Mouse (Mus musculus) frontal cortex, postnatal 10 days (tissue): ENCODE results near the gene Greb1.
A peak's percentile ranks its signal among the peaks of the same experiment; 100 is the strongest.

Source experiments
- DNase-seq, 2 experiments: peaks; one replicate each; pipeline ENCODE4 v3.0.0; 2022; ENCODE audit warnings: low spot score in 2 of 2, mixed read lengths in 1 of 2

Gene Greb1

DNA sequence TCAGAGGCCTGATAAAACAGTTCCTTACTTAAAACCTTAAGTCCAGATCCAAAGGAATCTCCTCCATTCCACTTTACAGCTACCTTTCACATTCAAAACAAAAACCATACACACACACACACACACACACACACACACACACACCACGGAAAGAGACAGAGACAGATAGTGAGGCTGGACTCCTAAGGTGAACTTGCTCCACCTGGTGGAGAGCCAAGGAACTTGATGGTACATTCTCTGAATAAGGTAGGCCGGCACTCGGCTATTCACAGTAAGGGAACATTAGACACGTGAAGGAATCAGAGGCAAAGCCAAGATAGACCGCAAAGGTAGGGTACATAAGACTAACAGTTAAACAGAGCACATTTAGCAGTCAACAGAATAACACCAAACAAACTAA is 4.8 kb upstream of the Greb1 start:
- peak; percentile 44 to 79 for DNase-seq

DNA sequence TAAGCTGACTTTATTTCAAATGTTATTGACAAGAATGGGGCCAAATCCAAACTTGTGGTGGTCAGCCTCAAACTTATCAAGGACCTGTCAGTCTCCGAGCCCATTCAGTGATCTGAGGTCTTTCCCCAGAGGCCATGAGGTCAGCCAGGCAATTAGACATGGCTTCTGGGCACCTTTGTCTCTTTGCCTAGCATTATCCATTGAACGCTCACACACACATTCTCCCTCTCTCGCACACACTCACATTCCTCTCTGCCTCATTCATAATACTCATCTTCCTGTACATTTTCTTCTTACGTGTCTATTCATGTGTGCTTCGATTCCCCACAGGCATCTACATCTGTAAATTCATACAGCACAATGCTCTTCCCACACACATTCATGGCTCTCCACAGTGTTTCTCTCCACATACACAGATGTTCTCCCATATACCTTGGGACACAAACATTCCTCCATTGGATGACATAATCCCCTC is 3.3 kb upstream of the Greb1 start:
- DNase-seq, result no peak

DNA sequence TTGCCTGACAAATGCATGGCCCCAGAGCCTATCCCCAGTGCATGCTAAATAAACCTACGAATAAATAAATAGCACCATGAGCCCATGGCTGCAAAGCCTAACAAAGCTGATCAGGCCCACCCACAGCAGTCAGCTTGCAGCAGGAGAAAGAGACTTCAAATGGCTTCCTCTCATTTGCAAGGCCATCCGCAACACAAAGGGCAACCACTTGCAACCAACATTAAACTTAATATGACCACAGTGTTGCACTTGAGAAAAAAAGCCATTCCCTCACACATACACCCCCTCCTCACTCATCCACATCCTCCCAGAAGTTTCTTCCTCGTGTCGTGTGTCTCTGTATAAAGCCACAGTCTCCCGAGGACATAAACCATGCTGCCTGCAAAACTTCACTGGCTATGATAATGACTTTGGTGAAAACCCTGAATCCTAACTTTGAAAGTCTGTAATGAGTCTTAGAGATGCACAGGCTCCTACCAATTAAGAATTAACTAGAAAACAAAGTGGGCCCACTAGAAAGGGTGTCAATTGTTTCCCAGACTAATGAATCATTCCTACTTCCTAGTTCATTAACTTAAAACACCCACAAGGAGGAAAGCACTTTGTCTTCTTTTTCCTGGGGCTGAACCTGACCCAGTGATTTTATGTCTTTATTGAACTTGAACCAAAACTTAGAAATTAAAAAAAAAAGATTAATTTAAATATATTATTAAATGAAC is 2.7 kb upstream of the Greb1 start:
- DNase-seq, result no peak

DNA sequence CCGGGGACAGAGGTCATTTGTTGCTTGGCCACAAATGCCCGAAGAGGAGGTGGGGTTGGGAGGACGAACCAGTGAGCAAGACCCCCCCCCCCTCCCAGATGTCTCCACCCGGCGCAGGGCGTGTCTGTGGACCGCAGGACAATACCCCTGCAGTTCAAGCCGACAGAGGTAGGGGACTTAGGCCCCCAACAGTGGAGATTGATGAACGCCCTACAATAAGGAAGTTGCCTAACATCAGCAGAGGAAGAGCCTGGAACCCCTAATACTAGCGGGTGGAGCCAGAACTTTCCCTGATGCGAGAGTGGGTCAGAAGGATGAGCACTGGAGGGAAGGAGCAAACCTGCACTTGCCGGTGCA is 251 bp upstream of the Greb1 start:
- DNase-seq, result no peak

DNA sequence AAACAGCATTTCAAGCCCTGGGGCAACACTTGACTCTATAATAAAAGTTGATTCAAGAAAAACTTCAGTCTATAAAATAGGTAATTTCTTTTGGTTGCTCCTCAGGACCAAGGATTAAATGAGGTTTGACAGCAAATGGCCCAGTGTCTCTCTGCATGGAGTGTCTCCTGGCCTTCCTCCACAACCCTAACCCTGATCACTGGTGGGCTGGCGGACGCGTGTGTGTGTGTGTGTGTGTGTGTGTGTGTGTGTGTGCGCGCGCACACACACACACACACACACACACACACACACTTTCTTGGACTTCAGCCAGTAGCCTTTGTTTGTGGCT is 793 bp downstream of the Greb1 start:
- DNase-seq, result no peak

DNA sequence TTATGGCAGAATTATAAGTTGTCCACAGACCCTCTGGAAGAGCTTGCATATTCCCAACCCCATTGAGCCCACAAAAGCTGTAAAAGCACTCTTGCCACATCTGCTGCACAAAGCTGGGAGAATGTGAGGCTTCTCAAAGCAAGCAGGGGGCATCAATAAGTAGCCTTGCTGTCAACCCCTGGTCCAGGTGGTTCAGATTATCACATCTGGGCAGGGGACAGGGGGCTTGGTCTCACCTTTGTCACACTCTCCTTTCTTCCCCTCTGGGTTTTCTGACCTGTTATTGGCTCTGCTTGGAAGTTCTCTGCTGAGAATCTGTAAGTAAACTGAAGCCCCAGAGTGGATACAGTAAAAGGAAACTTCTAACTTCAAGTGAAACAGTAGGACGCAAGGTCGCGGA is 1.8 kb downstream of the Greb1 start:
- DNase-seq, result no peak

DNA sequence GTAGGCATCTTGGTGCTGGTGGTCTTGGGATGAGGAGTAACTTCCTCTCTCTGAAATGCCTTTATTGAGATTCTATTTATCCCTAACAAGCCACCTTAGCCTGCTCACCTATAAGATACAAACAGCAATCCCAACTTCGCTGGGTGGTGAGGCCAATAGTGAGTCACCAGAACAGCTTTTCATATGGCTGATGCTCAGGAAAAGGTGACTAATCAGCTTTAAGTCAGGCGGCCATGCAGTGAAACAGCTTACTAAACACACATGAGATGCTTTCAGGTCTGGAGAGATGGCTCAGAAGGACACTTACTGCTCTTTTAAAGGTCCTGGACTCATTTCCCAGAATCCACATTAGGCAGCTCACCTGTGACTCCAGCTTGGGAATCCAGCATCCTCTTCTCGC is 4.9 kb downstream of the Greb1 start:
- no peak for DNase-seq

DNA sequence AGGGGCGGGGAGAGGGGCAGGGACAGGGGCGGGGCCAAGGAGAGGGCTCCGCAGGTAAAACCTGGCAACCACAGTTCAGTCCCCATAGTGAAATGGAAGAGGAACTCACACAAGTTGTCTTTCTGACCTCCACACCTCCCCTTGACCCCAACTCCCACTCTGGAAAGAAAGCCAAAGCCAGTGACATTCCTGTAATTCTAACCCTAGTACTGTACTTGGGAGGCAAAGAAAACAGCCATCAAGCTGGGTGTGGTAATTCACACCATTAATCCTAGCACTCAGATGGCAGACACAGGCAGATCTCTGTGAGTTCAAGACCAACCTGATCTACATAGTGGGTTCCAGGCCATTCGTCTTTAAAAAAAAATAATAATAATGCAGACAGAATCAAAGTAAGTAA is 7.3 kb downstream of the Greb1 start:
- DNase-seq, result no peak

DNA sequence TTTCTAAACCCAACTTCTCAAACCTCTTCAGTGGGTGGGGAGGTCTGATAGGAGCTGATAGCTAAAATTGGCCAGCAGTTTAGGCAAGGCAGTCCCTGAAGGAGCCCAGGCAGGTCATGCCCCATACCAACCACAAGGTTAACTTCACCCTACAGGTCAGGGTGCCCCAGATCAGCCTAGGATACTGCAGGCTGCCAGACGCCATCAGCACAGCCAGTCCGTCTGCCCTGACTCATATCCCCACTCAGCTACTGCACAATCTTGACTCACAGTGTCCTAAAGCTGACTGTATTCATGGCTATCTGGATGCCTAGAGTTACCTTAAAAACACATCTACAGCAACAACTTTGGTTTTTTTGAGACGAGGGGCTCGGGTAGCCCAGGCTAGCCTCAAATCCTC is 10.2 kb downstream of the Greb1 start:
- DNase-seq, result no peak

DNA sequence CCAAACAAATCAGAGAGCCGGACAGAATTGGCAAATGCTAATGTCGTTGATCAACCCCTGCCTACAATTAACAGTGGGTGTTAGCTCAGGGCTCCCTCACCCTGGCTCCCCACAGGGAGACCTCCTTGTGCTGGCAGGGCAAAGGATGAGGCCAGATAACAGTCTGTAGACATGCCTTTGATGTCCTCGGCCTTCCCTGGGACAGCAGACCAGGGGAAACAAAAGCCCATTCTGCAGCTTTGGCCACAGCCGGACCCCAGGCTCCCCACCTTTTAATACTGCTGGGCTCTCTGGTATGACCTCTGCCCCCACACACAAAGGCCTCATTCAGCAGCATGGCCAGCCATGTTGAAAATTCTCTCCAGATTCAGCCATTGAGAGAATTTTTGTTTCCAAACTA is 10.9 kb downstream of the Greb1 start:
- DNase-seq, result no peak

DNA sequence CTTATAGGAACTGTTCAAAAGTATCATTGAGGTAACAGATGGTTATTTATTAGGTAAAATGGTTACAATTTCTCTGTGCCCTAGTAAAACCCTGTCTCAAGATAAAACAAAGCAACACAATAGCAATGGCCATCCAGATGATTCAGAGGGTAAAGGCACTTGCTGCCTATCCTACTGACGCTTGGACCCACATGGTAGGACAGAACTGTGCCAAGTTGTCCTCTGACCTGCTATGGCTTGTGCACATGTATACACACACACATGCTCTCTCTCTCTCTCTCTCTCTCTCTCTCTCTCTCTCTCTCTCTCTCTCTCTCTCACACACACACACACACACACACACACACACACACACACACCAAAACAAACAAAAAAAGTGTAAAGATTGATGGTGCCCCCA is 11.5 kb downstream of the Greb1 start:
- no peak for DNase-seq

DNA sequence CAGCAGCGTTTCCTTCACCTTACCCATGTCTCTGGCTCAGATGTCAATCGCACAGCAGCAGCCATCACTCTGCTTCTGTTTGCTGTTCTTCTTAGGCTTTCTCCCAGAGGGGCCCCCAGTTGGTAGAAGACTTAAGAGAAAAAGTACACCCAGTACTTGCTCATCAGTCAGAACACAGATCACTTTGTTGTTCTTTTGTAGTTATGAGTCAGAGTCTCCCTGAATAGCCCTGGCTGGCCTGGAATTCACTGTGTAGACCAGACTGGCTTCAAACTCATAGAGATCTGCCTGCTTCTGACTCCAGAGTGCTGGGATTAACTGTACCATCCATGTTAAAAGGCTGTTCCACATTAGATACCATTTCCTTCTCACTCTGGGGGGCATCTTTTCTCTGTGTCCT is 12.1 kb downstream of the Greb1 start:
- DNase-seq, result no peak

DNA sequence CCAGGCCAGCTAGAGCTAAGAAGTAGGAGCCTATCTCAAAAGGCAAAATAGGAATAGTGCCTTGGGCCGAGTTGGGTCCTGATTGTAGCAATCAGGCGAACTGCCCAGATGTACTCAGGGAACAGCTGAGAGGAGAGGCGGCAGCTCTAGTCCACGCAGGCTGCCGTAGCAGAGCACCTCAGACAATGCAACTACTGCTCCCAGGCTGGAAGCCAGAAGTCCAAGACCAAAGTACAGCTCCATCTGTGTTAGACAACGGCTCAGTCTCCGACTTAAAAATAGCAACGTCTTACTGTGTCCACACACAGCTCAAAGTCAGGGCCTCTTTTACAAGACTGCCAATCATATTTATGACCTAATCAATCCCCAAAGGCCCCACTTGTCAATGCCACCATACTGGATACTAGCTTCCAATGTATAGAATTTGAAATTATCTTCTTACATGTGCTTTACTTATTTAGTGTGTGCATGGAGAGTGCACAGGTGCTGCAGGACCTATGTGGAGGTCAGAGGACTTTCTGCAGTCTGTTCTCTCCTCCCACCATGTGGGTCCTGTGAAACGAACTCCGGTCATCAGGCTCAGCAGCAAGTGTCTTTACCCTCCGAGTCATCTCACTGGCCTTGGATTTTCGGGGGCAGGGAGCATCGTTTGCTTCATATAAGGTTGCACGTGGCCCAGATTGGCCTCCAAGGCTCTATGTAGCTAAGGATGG is 19.5 kb downstream of the Greb1 start:
- DNase-seq, result no peak

DNA sequence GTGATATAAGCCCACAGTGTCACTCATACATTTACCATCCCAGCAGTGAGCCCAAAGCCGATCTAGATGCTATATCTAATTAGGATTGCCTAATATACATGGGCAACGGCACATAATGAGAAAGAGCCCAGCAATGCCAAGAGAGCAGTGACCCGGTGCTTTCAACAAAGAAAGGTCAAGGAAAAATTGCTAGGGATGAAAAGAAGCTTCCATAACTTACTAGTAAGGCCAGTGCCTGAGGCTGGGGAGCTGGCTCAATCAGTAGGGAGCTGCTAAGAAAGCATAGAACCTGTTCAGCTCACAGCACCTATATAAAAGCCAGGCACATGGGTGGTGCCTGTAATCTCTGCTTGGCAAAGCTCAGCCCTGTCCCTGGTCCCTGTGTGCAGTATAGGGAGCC is 20.4 kb downstream of the Greb1 start:
- DNase-seq, result no peak

DNA sequence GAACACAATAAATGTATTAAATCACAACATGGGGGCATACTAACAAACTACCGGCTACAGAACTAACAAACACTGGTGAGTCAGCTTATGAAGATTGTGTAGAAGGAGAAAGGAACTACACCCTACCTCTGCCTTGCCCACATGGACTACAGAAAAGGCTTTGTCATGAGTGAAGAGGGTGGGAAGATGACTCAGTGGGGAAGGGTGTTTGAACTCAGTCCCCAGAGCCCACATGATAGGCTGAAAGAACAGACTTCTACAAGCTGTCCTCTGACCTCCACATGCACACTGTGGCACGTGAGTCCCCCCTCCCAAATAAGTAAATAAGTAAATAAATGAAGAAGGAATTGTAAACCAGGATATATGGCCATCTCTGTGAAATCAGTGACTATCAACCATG is 21.5 kb downstream of the Greb1 start:
- DNase-seq, result no peak

DNA sequence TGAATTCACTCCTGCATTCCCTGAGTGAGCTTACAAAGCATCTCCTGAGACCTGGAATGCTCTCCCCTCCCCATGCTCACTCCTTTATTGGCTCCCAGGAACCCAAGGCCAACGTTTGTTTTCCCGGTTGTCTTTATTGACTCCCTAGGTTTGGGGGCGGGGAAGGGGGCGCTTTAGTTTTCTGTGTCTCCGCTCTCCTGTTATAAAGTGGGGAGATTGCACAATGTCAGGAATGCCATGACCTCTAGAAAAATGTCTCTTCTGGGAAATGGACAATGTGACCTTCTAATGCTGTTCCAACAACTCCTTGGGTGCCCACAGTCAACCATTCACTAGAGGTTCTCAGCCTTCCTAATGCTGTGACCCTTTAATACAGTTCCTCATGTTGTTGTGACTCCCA is 22.2 kb downstream of the Greb1 start:
- DNase-seq, result no peak

DNA sequence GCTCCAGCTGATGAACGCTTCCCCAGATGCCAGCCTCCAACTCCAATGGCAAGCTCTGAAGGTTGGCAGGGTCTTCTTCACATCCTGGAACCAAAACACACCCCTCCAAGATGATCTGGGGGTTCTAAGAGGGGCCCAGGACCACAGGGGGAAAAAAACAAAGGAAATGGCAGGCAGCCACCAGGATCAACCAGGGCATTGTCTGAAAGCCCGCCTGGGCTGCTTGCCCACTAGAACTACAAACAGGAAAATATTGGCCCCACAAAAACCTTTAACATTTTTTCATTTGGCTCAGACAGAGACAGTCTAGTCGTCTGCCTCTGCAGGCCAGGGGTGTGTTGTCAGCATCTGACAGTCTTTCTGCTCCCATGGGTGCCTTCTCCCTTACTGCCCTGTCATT is 25.3 kb downstream of the Greb1 start:
- DNase-seq, result no peak

DNA sequence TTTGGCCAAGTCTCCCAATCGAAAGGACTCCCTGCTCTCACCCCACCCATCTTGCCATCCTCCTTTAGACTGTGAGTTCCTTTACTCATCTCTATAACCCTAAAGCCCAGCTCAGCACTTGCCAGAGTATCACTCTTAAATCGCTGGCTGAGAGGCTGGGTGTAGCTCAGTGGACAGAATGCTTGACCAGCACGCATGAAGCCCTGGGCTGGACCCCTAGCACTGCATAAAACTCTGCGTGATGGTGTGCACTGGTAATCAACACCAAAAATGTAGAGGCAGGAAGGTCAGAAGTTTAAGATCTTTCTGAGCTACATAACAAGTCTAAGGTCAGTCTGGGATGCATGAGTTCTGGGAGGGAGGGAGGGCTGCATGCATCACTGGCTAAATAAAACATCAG is 26.1 kb downstream of the Greb1 start:
- no peak for DNase-seq

DNA sequence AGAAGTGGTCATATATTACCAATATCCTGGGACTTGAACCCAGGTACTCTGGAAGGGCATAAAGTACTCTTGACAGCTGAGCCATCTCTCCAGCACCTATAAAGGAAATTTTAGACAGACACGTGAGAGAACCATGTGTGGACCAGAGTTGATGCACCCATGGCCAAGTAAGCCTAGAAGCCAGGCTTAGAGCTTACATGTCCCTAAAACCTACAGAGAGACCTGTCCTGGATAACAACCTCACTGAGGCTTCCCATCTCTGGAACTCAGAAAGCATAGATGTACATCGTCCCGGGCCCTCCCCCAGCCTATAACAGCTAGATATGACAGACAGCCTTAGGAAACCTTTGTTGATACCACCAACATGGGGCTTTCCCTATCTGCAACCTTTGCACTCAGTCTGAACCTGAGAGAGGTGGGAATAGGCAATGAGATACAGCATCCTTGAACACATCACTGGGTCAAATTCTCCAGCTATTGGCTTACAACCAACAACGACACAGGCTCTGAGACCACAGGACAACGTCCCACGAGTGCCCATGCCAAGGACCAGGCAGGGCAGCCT is 31.0 kb downstream of the Greb1 start:
- DNase-seq, result no peak

DNA sequence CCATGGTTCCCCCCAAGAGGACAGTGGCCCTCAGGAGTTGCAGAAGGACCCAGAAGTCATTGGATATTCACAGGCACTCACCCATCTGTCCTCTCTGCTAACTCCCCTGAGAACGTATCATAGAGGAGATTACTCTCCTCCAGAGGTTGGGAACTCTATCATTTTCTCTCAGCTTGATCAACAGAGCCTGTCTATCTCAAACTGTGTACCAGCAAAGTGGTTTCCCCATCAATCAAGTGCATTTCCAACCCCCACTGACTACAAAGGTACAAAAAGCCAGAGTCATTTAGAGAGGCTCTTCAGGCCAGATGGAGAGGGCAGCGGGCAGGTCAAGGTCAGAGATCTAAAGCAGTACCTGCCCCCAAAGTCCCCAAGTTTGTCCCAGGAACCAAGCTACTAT is 32.0 kb downstream of the Greb1 start:
- DNase-seq, result no peak

DNA sequence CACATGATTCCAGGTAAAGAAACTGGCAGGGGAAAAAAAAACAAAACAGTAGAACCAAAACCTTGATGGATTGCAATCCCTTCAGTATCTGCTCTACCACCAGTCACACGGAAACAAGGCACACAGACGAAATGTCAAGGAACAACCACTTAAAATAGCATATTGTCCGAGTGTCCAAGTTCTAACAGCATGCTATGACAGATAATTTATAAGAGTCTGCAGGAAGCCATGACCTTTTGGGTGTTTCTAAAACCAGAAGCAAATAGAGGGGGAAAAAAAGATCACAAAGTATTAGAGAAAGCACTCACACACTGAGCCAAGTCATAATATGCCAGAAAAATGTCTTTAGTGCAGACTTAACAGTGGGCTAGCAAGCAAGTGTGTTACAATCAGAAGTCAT is 32.4 kb downstream of the Greb1 start:
- no peak for DNase-seq

DNA sequence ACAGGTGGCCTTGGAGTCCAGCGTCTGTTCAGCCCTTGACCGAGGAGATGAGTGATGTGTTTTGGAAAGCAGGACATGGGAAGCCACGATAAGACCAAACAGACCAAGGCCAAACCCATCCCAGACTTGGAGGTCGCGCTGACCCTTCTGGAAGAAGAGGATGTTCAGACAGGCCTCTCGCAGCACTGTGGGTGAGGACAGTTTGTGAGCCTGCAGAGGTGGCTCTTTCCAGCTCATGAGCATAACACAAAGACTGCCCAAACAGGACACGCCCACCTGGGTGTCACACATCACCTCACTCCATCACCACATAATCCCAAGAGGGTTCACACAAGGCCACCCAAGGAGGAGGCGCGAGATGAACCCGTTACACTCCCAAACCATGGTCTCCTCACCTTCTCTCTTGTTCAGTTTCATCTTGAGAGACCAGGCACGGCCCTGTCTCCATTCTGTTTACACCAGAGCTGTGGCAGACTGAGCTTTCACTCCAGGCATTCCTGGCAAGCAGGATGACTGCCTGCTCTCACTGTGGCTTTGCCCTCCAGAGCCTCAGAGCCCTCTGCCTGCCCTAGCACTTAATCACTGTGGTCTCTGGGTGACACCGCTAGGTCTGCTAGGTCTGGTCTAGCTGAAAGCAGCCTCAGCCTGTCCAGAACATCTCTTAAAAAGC is 35.8 kb downstream of the Greb1 start:
- no peak for DNase-seq
